Mouse (Mus musculus): ENCODE results near the gene Dock2. TPM values are rescaled to one million over a fixed set of nuclear protein-coding genes. Genes with fewer than 3 reads are reported as not detected.

The Dock2 gene
- total and polyA plus RNA-seq, 3 experiments, result 79.6 to 151 (median 133) TPM

GRCm38 (mm10) chr11:34257548-34258189 is 526.0 kb downstream of the Dock2 start:
- Histone ChIP-seq H3K9me3 (replicated peaks; ENCODE audit: low read length) (no peaks in the 10 kb centered on the region), H3K9ac (ENCODE audit: insufficient read depth, low read depth) (no peak overlapping the region), H3K4me3 (replicated peaks in 1 of 3; ENCODE audit: low read depth in 2 of 3, low read length in 2 of 3, poor library complexity in 1 of 3) (no peak overlapping the region), H3K36me3 (replicated peaks in 1 of 2; ENCODE audit: control insufficient read depth in 1 of 2, insufficient read depth in 1 of 2, low read length in 1 of 2) (peaks cover 93 to 100% of the 10 kb centered on the region in 2 experiments), H3K27me3 (replicated peaks) (no peaks in the 10 kb centered on the region), H3K79me2 (replicated peaks; ENCODE audit: control insufficient read depth, extremely low read depth, insufficient read depth, poor library complexity, severe bottlenecking) (no peaks in the 10 kb centered on the region), H3K4me2 (ENCODE audit: insufficient read depth, low read depth, poor library complexity, severe bottlenecking) (no peak overlapping the region), H3K4me1 (ENCODE audit: control insufficient read depth in 1 of 2, insufficient read depth in 2 of 2) (no peaks in the 10 kb centered on the region), H3K27ac (ENCODE audit: insufficient read depth, low read depth) (no peak overlapping the region)
- TF ChIP-seq ZKSCAN1 (IDR thresholded peaks at IDR 0.05; ENCODE audit: borderline replicate concordance, low read depth, low read length), result no peak
- no peak for TF ChIP-seq SMC3 (IDR thresholded peaks at IDR 0.05; ENCODE audit: low read depth, low read length)
- TF ChIP-seq IRF4 (IDR thresholded peaks at IDR 0.05; ENCODE audit: low read depth, low read length), result no peak
- TF ChIP-seq ELF1 (IDR thresholded peaks at IDR 0.05; ENCODE audit: low read depth, low read length), result no peak
- TF ChIP-seq MXI1 (IDR thresholded peaks at IDR 0.05; ENCODE audit: low read depth, low read length), result no peak
- TF ChIP-seq ZMIZ1 (IDR thresholded peaks at IDR 0.05; ENCODE audit: low read depth, low read length), result no peak
- TF ChIP-seq RCOR1 (conservative IDR thresholded peaks at IDR 0.05; ENCODE audit: low read depth, low read length), result no peak
- no peak for TF ChIP-seq NRF1 (IDR thresholded peaks at IDR 0.05; ENCODE audit: low read depth, low read length)
- no peak for TF ChIP-seq EP300 (IDR thresholded peaks at IDR 0.05; ENCODE audit: low read length)
- TF ChIP-seq USF1 (IDR thresholded peaks at IDR 0.05; ENCODE audit: low read depth, low read length), result no peak
- TF ChIP-seq E2F4 (IDR thresholded peaks at IDR 0.05; ENCODE audit: insufficient replicate concordance, low read depth, low read length), result no peak
- no peak for TF ChIP-seq PAX5 (IDR thresholded peaks at IDR 0.05; ENCODE audit: low read length)
- TF ChIP-seq MEF2A (IDR thresholded peaks at IDR 0.05; ENCODE audit: borderline replicate concordance, low read depth, low read length), result no peak
- TF ChIP-seq GABPA (IDR thresholded peaks at IDR 0.05; ENCODE audit: insufficient replicate concordance, low read depth, low read length), result no peak
- no peak for TF ChIP-seq MAZ (IDR thresholded peaks at IDR 0.05; ENCODE audit: low read depth, low read length)
- no peak for TF ChIP-seq CHD1 (IDR thresholded peaks at IDR 0.05; ENCODE audit: low read depth, low read length)
- no peak for TF ChIP-seq MAX (IDR thresholded peaks at IDR 0.05; ENCODE audit: low read length)
- TF ChIP-seq ZNF384 (IDR thresholded peaks at IDR 0.05; ENCODE audit: low read depth, low read length), result no peak
- DNase-seq (ENCODE audit: extremely low read depth), result no peak
- in situ Hi-C loops (cut with MboI; ENCODE audit: low pct_ligation_motif_present, low pct_unique_long_range_greater_than_20kb, low sequenced_read_pairs) (no loop called here), dilution Hi-C loops (cut with MboI; ENCODE audit: extremely low pct_ligation_motif_present, extremely low pct_unique_long_range_greater_than_20kb, low sequenced_read_pairs) (no loop called here)

DNA sequence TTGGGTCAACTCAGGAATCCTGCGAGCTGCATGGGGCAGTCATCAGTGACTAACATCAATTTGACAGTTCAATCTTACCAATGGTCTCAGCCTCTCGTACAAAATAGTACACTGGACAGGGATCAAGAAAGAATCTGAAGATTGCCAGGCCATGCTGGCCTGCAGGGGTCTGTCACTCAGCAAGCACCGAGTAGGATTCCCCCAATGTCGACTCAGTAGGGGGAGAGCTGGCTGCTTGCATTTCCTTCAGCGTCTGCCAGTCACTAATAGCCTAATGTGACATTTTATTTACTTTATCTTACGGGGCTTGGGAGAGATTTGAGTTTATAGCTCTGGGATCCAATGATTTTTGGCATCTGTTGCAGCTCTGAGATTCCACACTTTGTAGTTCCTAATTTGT is 540.7 kb downstream of the Dock2 start:
- Histone ChIP-seq H3K79me2 (replicated peaks; ENCODE audit: control insufficient read depth, extremely low read depth, insufficient read depth, poor library complexity, severe bottlenecking) (no peaks in the 10 kb centered on the region), H3K27me3 (replicated peaks) (no peaks in the 10 kb centered on the region), H3K36me3 (replicated peaks in 1 of 2; ENCODE audit: control insufficient read depth in 1 of 2, insufficient read depth in 1 of 2, low read length in 1 of 2) (peaks cover 83 to 98% of the 10 kb centered on the region in 2 experiments), H3K4me1 (ENCODE audit: control insufficient read depth in 1 of 2, insufficient read depth in 2 of 2) (no peaks in the 10 kb centered on the region), H3K9ac (ENCODE audit: insufficient read depth, low read depth) (no peak overlapping the region), H3K4me3 (replicated peaks in 1 of 3; ENCODE audit: low read depth in 2 of 3, low read length in 2 of 3, poor library complexity in 1 of 3) (no peak overlapping the region), H3K4me2 (ENCODE audit: insufficient read depth, low read depth, poor library complexity, severe bottlenecking) (no peak overlapping the region), H3K27ac (ENCODE audit: insufficient read depth, low read depth) (no peak overlapping the region), H3K9me3 (replicated peaks; ENCODE audit: low read length) (peaks cover 22% of the 10 kb centered on the region)
- DNase-seq (ENCODE audit: extremely low read depth), result no peak
- dilution Hi-C loops (cut with MboI; ENCODE audit: extremely low pct_ligation_motif_present, extremely low pct_unique_long_range_greater_than_20kb, low sequenced_read_pairs), result no loop called here
- TF ChIP-seq JUND (conservative IDR thresholded peaks at IDR 0.05; ENCODE audit: low read depth, low read length) (no peak), ZMIZ1 (IDR thresholded peaks at IDR 0.05; ENCODE audit: low read depth, low read length) (no peak), TCF12 (IDR thresholded peaks at IDR 0.05; ENCODE audit: low read depth, low read length) (no peak), ETS1 (conservative IDR thresholded peaks at IDR 0.05; ENCODE audit: low read depth, low read length) (no peak), SIN3A (IDR thresholded peaks at IDR 0.05; ENCODE audit: low read length) (no peak), UBTF (IDR thresholded peaks at IDR 0.05; ENCODE audit: low read depth, low read length) (no peak)
- in situ Hi-C loops (cut with MboI; ENCODE audit: low pct_ligation_motif_present, low pct_unique_long_range_greater_than_20kb, low sequenced_read_pairs), result loop anchor here (25.0 kb wide), 1 partner anchor 569 kb away; no protein-coding TSS in a partner anchor
